Mouse (Mus musculus) midbrain, embryonic 12.5 days (tissue): ENCODE results near the gene Kif17. TPM values are rescaled to one million over a fixed set of nuclear protein-coding genes. Genes with fewer than 3 reads are reported as not detected.

Experiments used
- ATAC-seq: fragments of 200-750 bp; cut with Nextera tagmentation; 2 replicates; pipeline ENCODE4 v1.8.0; 2017; ENCODE audit warnings: low read depth, moderate TSS enrichment, moderate library complexity; ENCODE audit not compliant: low FRiP score
- H3K27ac ChIP-seq: fragments of 300-500 bp; sonication (generic); replicated peaks from 2 replicates; pipeline ENCODE4 v1.5.1; 2016; ENCODE audit warnings: mild to moderate bottlenecking
- H3K27me3 ChIP-seq: fragments of 300-500 bp; sonication (generic); 2 replicates; pipeline ENCODE4 v1.6.1; 2016; ENCODE audit warnings: mild to moderate bottlenecking
- H3K36me3 ChIP-seq: fragments of 300-500 bp; sonication (generic); 2 replicates; pipeline ENCODE4 v1.6.1; 2016
- H3K4me1 ChIP-seq: fragments of 300-500 bp; sonication (generic); 2 replicates; pipeline ENCODE4 v1.6.1; 2016
- H3K4me2 ChIP-seq: fragments of 300-500 bp; sonication (generic); replicated peaks from 2 replicates; pipeline ENCODE4 v1.6.1; 2016; ENCODE audit warnings: mild to moderate bottlenecking, moderate library complexity
- H3K4me3 ChIP-seq: fragments of 300-500 bp; sonication (generic); 2 replicates; pipeline ENCODE4 v1.5.1; 2016; ENCODE audit warnings: mild to moderate bottlenecking
- H3K9ac ChIP-seq: fragments of 300-500 bp; sonication (generic); replicated peaks from 2 replicates; pipeline ENCODE4 v1.6.1; 2016; ENCODE audit warnings: mild to moderate bottlenecking, moderate library complexity
- H3K9me3 ChIP-seq: fragments of 300-500 bp; sonication (generic); 2 replicates; pipeline ENCODE4 v1.6.1; 2016; ENCODE audit warnings: mild to moderate bottlenecking
- WGBS: fragments of 180-500 bp; shearing (Covaris S2); methylation state at CpG from one replicate; pipeline ENCODE4 v1.1.7; 2016; 5-methylcytosine and 5-hydroxymethylcytosine counted together
- polyA plus RNA-seq: library from polyadenylated mRNA; unstranded; fragments of >200 nt; fragmentation: Nextera tagmentation; extraction: Ambion mirVana; gene quantifications from 2 replicates; pipeline ENCODE4 v1.2.1, GENCODE M21; 2016

The Kif17 gene
- polyA plus RNA-seq, 1 experiment from 2014 or later = 1.2 TPM

DNA sequence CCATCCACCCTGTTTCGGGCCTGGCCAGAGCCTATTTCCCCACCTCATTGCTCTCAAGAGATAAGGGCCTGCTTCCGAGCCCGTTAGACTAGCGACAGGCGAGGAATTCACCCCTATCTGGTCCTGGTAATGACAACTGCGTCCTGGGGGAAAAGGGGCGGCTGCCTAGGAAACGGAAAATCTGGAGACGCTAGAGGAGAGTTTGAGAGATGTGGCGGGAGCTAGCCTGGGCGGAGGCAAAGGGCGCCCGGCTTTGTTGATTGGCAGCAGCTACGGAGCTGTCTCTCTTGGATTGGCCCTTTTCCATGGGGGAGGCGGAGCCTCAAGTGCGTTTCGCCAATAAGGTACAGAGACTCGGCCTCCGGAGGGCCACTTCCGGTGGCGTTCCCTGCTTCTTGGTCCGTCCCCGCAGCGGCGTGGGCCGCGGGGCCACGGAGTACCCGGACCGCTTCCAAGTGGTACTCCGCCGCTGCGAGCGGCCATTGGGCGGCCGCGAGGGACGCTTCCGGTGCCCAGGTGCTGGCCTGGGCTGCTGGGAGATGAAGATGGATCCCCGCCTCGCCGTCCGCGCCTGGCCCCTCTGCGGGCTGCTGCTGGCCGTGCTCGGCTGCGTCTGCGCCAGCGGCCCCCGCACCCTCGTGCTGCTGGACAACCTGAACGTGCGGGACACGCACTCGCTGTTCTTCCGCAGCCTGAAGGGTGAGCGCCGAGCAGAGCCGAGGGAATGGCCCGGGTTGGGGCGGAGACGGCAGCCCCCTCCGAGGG lies 54.3 kb downstream of the Kif17 start, which contains the start of gene Ddost:
Gene Ddost (plus strand): TSS at position 391 of the 765 bp plus-strand sequence.
- ATAC-seq = peak; percentile 100
- H3K9me3 ChIP-seq = no peaks in the 10 kb centered on the region
- H3K36me3 ChIP-seq = peaks cover 30% of the 10 kb centered on the region; the same call in 1 of the 2 replicates
- H3K4me2 ChIP-seq = peak within 1 kb of the TSS; percentile 79
- peaks cover 22% of the 10 kb centered on the region for H3K4me1 ChIP-seq
- H3K4me3 ChIP-seq = peak within 1 kb of the TSS; percentile 98
- H3K9ac ChIP-seq = peak within 1 kb of the TSS; percentile 94
- H3K27ac ChIP-seq = peak within 1 kb of the TSS; percentile 84
- H3K27me3 ChIP-seq = no peaks in the 10 kb centered on the region
- under 1% methylated on average over 64 of the region's 64 CpGs for WGBS

DNA sequence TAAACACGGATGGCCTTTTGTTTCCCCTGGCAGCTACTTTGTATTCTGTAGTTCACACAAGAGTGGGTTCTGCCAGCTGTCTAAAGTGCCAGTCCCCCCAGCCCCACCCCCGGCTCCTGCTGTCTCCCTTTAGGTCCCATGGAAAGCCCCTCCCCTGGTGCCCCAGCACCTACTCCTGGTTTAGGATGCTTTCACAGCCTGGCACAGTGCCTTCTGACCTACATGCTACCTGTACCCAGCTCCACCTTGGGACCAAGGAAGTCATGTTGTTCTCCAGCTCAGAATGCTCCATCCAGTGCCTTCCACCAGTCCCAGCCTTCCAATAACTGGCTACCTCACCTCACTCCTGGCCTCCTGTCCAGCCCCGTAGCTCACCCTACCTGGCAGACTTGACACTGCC lies 56.8 kb downstream of the Kif17 start:
- no peak overlapping the region for H3K4me2 ChIP-seq
- WGBS = 85% methylated on average over 3 of the region's 3 CpGs
- H3K36me3 ChIP-seq = peaks cover 53% of the 10 kb centered on the region
- H3K4me1 ChIP-seq = peaks cover 22% of the 10 kb centered on the region
- H3K4me3 ChIP-seq = no peak overlapping the region
- H3K27ac ChIP-seq = no peak overlapping the region
- H3K27me3 ChIP-seq = no peaks in the 10 kb centered on the region
- no peak for ATAC-seq
- no peak overlapping the region for H3K9ac ChIP-seq
- H3K9me3 ChIP-seq = no peaks in the 10 kb centered on the region

DNA sequence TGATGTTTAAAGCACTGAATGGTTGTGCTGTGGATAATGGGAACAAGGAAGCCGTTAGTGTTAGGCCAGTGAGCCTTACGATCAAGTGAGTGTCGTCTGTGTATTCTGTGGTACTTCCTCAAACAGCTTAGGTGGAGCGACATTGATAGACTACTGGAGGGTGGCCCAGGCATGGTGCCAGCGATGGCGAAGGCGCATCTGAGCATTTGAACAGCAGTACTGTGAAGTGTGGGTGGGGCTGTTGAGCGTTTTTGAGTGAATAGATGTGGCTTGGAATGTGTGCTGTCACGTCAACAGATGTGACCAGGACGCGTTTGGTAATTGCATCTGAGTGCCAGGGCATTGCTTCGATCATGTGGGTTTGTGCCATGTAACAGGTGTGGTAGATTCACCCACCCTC lies 57.5 kb downstream of the Kif17 start:
- Histone ChIP-seq H3K27ac (no peak overlapping the region), H3K9me3 (no peaks in the 10 kb centered on the region), H3K4me2 (no peak overlapping the region), H3K4me3 (no peak overlapping the region), H3K36me3 (peaks cover 60% of the 10 kb centered on the region), H3K9ac (no peak overlapping the region), H3K4me1 (peaks cover 22% of the 10 kb centered on the region), H3K27me3 (no peaks in the 10 kb centered on the region)
- WGBS = 93% methylated on average over 12 of the region's 12 CpGs
- ATAC-seq = no peak

DNA sequence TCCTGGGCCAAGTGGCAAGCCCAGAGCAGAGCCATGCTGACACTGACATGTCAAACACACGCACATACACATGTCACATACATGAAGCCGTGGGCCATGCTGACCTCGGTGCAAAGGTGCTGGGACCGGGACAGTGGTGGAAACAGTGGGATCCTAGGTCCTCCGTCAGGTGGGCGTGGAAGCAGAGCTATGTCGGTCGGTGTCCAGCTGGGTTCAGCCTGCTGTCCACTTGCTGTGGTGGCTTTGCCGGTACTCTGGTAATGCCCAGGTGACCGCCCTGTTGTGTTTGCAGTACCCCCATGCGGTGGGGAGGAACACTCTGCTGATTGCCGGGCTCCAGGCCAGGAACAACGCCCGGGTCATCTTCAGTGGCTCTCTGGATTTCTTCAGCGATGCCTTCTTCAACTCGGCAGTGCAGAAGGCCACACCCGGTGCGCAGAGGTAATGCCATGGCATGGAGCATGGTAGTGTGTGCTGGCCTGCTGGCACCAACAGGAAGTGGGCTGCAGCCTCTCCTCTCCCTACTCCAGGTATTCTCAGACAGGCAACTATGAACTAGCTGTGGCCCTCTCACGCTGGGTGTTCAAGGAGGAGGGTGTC lies 60.2 kb downstream of the Kif17 start:
- no peak for ATAC-seq
- H3K9ac ChIP-seq = no peak overlapping the region
- WGBS = 96% methylated on average over 19 of the region's 19 CpGs
- no peaks in the 10 kb centered on the region for H3K9me3 ChIP-seq
- peaks cover 10% of the 10 kb centered on the region for H3K4me1 ChIP-seq
- no peak overlapping the region for H3K27ac ChIP-seq
- H3K27me3 ChIP-seq = no peaks in the 10 kb centered on the region
- H3K36me3 ChIP-seq = peaks cover 87% of the 10 kb centered on the region
- H3K4me2 ChIP-seq = no peak overlapping the region
- H3K4me3 ChIP-seq = no peak overlapping the region

DNA sequence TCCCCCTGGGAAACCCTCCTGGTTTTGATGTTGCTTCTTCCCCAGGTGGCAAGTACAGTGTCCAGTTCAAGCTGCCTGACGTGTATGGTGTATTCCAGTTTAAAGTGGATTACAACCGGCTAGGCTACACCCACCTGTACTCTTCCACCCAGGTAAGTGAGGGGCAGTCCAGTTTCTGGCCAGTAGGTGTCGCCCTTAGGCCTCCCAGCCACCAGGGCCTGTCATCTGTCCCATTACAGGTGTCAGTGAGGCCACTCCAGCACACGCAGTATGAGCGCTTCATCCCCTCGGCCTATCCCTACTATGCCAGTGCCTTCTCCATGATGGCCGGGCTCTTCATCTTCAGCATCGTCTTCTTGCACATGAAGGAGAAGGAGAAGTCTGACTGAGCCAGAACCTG lies 61.4 kb downstream of the Kif17 start:
- WGBS = 71% methylated on average over 8 of the region's 8 CpGs
- no peaks in the 10 kb centered on the region for H3K9me3 ChIP-seq
- no peak overlapping the region for H3K4me3 ChIP-seq
- 0 out of 2 replicates have a peak, but pooled peaks cover 1% of the 10 kb centered on the region for H3K4me1 ChIP-seq
- no peak overlapping the region for H3K4me2 ChIP-seq
- no peak overlapping the region for H3K9ac ChIP-seq
- H3K36me3 ChIP-seq = peaks cover 96% of the 10 kb centered on the region
- H3K27me3 ChIP-seq = no peaks in the 10 kb centered on the region
- H3K27ac ChIP-seq = no peak overlapping the region
- ATAC-seq = 0 out of 2 replicates have a peak, but pooled peaks have one; percentile 12

DNA sequence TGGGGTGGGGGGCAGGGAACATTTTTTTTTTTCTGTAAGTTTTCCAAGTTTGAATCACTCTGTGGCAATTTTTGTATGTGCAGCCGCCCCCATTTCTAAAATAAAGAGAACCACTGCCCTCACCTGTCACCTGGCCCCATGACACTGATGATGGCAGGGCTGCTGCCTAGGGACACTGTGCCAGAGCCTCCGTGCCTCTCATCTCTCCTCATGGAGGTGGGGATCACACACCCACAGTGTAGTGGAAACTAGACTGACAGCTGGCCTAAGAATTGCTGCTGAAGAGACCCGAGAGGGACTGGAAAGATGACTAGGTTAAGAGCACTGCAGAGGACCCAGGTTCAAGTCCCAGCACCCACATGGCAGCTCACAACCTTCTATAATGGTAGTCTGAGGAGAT lies 61.9 kb downstream of the Kif17 start:
- Histone ChIP-seq H3K36me3 (peaks cover 96% of the 10 kb centered on the region), H3K9ac (no peak overlapping the region), H3K4me3 (no peak overlapping the region), H3K9me3 (no peaks in the 10 kb centered on the region), H3K27ac (no peak overlapping the region), H3K4me1 (no peaks in the 10 kb centered on the region), H3K27me3 (no peaks in the 10 kb centered on the region), H3K4me2 (no peak overlapping the region)
- 94% methylated on average over 3 of the region's 3 CpGs for WGBS
- no peak for ATAC-seq

DNA sequence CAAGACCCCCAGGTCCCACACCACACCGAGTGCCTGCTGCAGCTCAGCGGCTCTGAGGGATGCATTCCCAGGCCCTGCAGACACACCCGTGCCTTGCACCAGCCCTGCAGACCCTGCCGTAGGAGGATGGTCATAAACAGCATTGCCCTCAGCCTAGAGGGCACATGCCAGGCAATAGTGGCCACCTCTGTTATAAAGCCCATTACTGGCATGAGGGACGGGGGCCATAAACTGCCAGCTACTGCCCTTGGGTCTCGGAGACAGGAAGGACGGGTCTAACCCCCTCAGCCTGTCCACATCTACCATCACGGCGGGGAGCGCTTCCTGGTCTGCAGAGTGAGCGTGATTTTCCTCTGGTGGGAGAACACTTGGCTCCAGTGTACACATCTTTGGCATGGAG lies 62.8 kb downstream of the Kif17 start:
- H3K27me3 ChIP-seq = no peaks in the 10 kb centered on the region
- H3K4me3 ChIP-seq = no peak overlapping the region
- ATAC-seq = no peak
- no peak overlapping the region for H3K27ac ChIP-seq
- H3K4me1 ChIP-seq = no peaks in the 10 kb centered on the region
- no peak overlapping the region for H3K4me2 ChIP-seq
- no peak overlapping the region for H3K9ac ChIP-seq
- 91% methylated on average over 11 of the region's 11 CpGs for WGBS
- H3K9me3 ChIP-seq = no peaks in the 10 kb centered on the region
- H3K36me3 ChIP-seq = peaks cover 89% of the 10 kb centered on the region

DNA sequence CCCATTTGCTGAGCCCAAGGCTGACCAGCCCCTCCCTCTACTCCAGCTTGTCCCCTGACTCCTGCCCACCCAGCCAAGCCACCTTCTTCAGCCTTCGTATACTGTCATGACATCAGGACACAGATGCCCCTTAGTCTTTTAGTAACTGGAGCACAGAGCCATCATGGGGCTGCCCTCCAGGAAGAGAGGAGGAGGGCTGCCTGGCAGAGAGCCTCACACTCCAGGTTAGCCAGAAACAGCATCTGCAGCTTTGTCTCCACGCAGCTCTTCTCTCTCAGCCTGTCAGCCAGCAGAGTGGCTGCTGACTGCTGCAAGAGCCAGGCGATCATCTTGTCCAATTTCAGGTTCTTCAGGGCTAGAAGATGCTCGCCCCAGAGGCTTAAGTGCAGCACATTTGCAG lies 63.6 kb downstream of the Kif17 start:
- Histone ChIP-seq H3K36me3 (peaks cover 81% of the 10 kb centered on the region), H3K9ac (no peak overlapping the region), H3K9me3 (no peaks in the 10 kb centered on the region), H3K4me1 (no peaks in the 10 kb centered on the region), H3K27ac (no peak overlapping the region), H3K4me2 (no peak overlapping the region), H3K27me3 (no peaks in the 10 kb centered on the region), H3K4me3 (no peak overlapping the region)
- no peak for ATAC-seq
- 87% methylated on average over 4 of the region's 4 CpGs for WGBS

DNA sequence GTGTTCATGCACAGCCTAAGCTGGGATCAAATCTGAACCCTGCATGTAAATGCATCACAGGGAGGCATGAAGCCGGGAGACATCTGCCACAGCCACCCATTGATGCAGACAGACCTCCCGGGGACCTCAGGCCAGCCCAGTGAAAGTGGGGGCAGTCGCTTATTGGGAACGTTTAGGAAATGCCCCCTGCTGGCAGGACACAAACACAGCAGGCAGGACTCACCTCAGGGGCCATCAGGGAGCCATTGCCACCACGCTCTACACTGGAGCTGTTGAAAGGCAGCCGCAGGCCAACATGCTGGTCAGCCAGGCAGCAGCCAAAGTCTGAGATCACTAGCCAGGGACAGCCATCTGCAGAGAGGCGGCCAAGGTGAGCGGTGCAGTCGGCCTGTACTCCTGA lies 65.5 kb downstream of the Kif17 start:
- H3K9me3 ChIP-seq = no peaks in the 10 kb centered on the region
- H3K4me3 ChIP-seq = no peak overlapping the region
- peaks cover 70% of the 10 kb centered on the region for H3K36me3 ChIP-seq

DNA sequence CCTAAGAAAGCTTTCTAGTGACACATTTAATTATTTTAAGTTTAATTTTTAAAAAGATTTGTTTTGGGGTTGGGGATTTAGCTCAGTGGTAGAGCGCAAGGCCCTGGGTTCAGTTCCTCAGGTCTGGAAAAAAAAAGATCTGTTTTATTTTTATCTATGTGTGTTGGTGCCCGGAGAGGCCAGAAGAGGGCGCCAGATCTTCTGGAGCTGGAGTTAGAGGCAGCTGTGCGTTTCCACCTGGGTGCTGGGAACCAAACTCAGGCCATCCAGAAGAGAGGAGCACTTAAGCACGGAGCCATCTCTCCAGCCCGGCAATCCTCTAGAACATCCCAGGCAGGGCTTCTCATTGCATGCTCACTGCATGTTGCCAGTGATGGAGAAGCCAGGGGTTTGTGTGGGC lies 66.1 kb downstream of the Kif17 start:
- no peak for ATAC-seq
- Histone ChIP-seq H3K4me2 (no peak overlapping the region), H3K4me1 (no peaks in the 10 kb centered on the region), H3K36me3 (peaks cover 64% of the 10 kb centered on the region), H3K9ac (no peak overlapping the region), H3K4me3 (no peak overlapping the region), H3K27me3 (no peaks in the 10 kb centered on the region), H3K27ac (no peak overlapping the region), H3K9me3 (no peaks in the 10 kb centered on the region)
- WGBS = 89% methylated on average over 6 of the region's 6 CpGs

More for the DNA sequence above, 65.5 kb downstream of the Kif17 start:
- 70% methylated on average over 9 of the region's 9 CpGs for WGBS
- no peaks in the 10 kb centered on the region for H3K4me1 ChIP-seq
- H3K27ac ChIP-seq = no peak overlapping the region
- no peaks in the 10 kb centered on the region for H3K27me3 ChIP-seq
- no peak for ATAC-seq
- H3K4me2 ChIP-seq = no peak overlapping the region
- no peak overlapping the region for H3K9ac ChIP-seq

DNA sequence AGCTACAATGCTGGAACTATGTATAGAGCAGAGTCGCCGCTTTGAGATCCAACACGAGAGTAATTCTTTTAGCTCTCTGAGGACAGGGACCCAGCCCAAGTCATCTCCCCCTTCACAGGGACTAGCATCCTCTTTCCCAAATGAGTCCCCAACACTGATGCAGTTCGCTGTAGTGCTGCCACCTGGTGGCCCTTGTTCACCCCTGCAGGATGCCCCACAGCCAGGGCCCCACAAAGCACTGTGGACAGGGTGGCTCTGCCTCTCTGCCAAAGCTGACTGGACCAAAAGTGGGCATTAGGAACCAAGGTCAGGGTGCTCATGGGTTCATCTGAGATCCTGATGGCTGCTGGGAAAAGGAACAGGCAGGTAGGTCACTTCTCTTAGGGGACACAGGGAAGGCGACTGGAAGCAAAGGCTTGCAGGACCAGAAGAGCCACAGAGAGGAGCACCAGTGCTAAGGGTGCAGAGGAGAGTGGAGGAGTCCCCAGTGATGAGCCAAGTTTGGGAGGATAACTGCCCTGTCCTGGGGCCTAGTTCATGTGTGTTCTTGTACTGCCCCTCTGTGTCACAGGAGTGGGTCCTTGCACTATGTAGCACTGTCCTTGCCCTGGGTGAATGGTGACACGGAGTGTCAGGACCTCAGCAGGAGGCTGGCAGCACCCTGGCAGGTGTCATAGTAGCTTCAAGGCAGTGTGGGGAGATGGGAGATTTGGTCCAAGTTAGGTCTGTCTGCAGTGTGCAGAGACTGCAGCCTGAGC lies 68.5 kb downstream of the Kif17 start:
- 49% methylated on average over 6 of the region's 6 CpGs for WGBS
- H3K9me3 ChIP-seq = no peaks in the 10 kb centered on the region
- peaks cover 42% of the 10 kb centered on the region for H3K36me3 ChIP-seq
- no peak overlapping the region for H3K9ac ChIP-seq
- no peak overlapping the region for H3K4me2 ChIP-seq
- 0 out of 2 replicates have a peak, but pooled peaks have one; percentile 51 for ATAC-seq
- no peak overlapping the region for H3K27ac ChIP-seq
- no peak overlapping the region for H3K4me3 ChIP-seq
- H3K27me3 ChIP-seq = no peaks in the 10 kb centered on the region
- peaks cover 12% of the 10 kb centered on the region for H3K4me1 ChIP-seq

DNA sequence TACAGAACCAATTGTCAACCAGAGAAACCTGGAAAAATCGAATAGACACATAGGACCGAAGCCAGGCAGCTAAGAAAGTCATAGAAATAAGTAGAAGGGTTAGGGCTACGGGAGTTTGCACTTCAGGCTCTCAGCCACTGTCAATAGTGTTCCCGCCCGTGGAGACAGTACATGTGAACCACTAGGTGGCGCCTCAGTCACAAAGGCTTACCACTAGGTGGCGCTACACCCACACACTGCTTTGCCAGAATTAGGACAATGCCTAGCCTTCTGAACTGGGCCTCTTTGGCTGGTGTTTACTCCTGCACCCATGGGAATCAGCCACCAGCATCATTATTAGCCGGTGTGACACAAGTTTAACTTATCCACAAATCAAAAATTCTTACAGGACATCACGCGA lies 69.3 kb downstream of the Kif17 start:
- Histone ChIP-seq H3K4me2 (no peak overlapping the region), H3K27me3 (no peaks in the 10 kb centered on the region), H3K4me3 (no peak overlapping the region), H3K4me1 (peaks cover 18% of the 10 kb centered on the region), H3K9ac (no peak overlapping the region), H3K36me3 (peaks cover 33% of the 10 kb centered on the region), H3K9me3 (no peaks in the 10 kb centered on the region), H3K27ac (no peak overlapping the region)
- ATAC-seq = no peak
- 32% methylated on average over 10 of the region's 10 CpGs for WGBS
